Mouse (Mus musculus) midbrain, embryonic 16.5 days (tissue): ENCODE data around the gene Ahcyl2. TPM values are rescaled to one million over a fixed set of nuclear protein-coding genes. Genes with fewer than 3 reads are reported as not detected.

ENCODE experiments used
- ATAC-seq: fragments of 200-750 bp; cut with Nextera tagmentation; 2 replicates; pipeline ENCODE4 v1.8.0; 2017; ENCODE audit warnings: moderate TSS enrichment
- H3K27ac ChIP-seq: fragments of 300-500 bp; sonication (generic); 2 replicates; pipeline ENCODE4 v1.5.1; 2014; ENCODE audit warnings: mild to moderate bottlenecking, low read length, mixed read lengths
- H3K27me3 ChIP-seq: fragments of 300-500 bp; sonication (generic); 2 replicates; pipeline ENCODE4 v1.6.1; 2014; ENCODE audit warnings: low read depth, low read length, mixed read lengths; ENCODE audit not compliant: control insufficient read depth, insufficient read depth
- H3K36me3 ChIP-seq: fragments of 300-500 bp; sonication (generic); 2 replicates; pipeline ENCODE4 v1.6.1; 2014; ENCODE audit warnings: mild to moderate bottlenecking, low read length, moderate library complexity, mixed read lengths; ENCODE audit not compliant: control insufficient read depth, insufficient read depth
- H3K4me1 ChIP-seq: fragments of 300-500 bp; sonication (generic); 2 replicates; pipeline ENCODE4 v1.6.1; 2014; ENCODE audit warnings: mild to moderate bottlenecking, low read length, mixed read lengths; ENCODE audit not compliant: control insufficient read depth, insufficient read depth
- H3K4me2 ChIP-seq: fragments of 300-500 bp; sonication (generic); 2 replicates; pipeline ENCODE4 v1.6.1; 2014; ENCODE audit warnings: mild to moderate bottlenecking, low read length, mixed read lengths
- H3K4me3 ChIP-seq: fragments of 300-500 bp; sonication (generic); 2 replicates; pipeline ENCODE4 v1.5.1; 2014; ENCODE audit warnings: low read depth, mild to moderate bottlenecking, low read length, moderate library complexity, mixed read lengths
- H3K9ac ChIP-seq: fragments of 300-500 bp; sonication (generic); 2 replicates; pipeline ENCODE4 v1.6.1; 2014; ENCODE audit warnings: low read depth, low read length, mixed read lengths
- H3K9me3 ChIP-seq: fragments of 300-500 bp; sonication (generic); replicated peaks from 2 replicates; pipeline ENCODE4 v1.6.1; 2014; ENCODE audit warnings: mild to moderate bottlenecking, low read length, mixed read lengths; ENCODE audit not compliant: control insufficient read depth, poor library complexity, severe bottlenecking
- WGBS: fragments of 180-500 bp; shearing (Covaris S2); extraction: QIAGEN DNeasy Blood & Tissue Kit; methylation state at CpG from one replicate; pipeline ENCODE4 v1.1.7; 2014; 5-methylcytosine and 5-hydroxymethylcytosine counted together
- polyA plus RNA-seq: library from polyadenylated mRNA; unstranded; fragments of >200 nt; fragmentation: Nextera tagmentation; extraction: Ambion mirVana; gene quantifications from 2 replicates; pipeline ENCODE4 v1.2.1, GENCODE M21; 2015

The Ahcyl2 gene
- polyA plus RNA-seq, 1 experiment from 2014 or later, result 17.6 TPM

- WGBS, result 84% methylated on average over 1 of the region's 1 CpGs
- no peak overlapping the region for H3K4me2 ChIP-seq
- H3K36me3 ChIP-seq, result no peaks in the 10 kb centered on the region
- H3K27ac ChIP-seq, result no peak overlapping the region
- no peak overlapping the region for H3K9ac ChIP-seq
- ATAC-seq, result no peak
- H3K27me3 ChIP-seq, result no peaks in the 10 kb centered on the region
- no peaks in the 10 kb centered on the region for H3K9me3 ChIP-seq
- peaks cover 3% of the 10 kb centered on the region; the same call in 1 of the 2 replicates for H3K4me1 ChIP-seq
- no peak overlapping the region for H3K4me3 ChIP-seq
These were observed 82.3 kb downstream of the Ahcyl2 start for GRCm38 (mm10) chr6:29850096-29850495.

- H3K27me3 ChIP-seq, result no peaks in the 10 kb centered on the region
- no peak overlapping the region for H3K27ac ChIP-seq
- H3K4me3 ChIP-seq, result no peak overlapping the region
- 61% methylated on average over 2 of the region's 2 CpGs for WGBS
- no peaks in the 10 kb centered on the region for H3K36me3 ChIP-seq
- H3K9ac ChIP-seq, result no peak overlapping the region
- no peaks in the 10 kb centered on the region for H3K9me3 ChIP-seq
- no peak overlapping the region for H3K4me2 ChIP-seq
- peaks cover 3% of the 10 kb centered on the region; the same call in 1 of the 2 replicates for H3K4me1 ChIP-seq
- no peak for ATAC-seq
These were observed 82.9 kb downstream of the Ahcyl2 start for GRCm38 (mm10) chr6:29850747-29851146.

- no peak overlapping the region for H3K27ac ChIP-seq
- WGBS, result 80% methylated on average over 3 of the region's 3 CpGs
These were observed 84.1 kb downstream of the Ahcyl2 start for GRCm38 (mm10) chr6:29851873-29852272.

GRCm38 (mm10) chr6:29853213-29853899 is 85.5 kb downstream of the Ahcyl2 start:
- ATAC-seq, result peak; percentile 83
- H3K4me2 ChIP-seq, result no peak overlapping the region

More at GRCm38 (mm10) chr6:29851873-29852272, 84.1 kb downstream of the Ahcyl2 start:
- Histone ChIP-seq H3K4me3 (no peak overlapping the region), H3K4me2 (no peak overlapping the region), H3K9ac (no peak overlapping the region), H3K36me3 (no peaks in the 10 kb centered on the region), H3K4me1 (peaks cover 3% of the 10 kb centered on the region; the same call in 1 of the 2 replicates), H3K9me3 (no peaks in the 10 kb centered on the region), H3K27me3 (no peaks in the 10 kb centered on the region)
- ATAC-seq, result no peak

GRCm38 (mm10) chr6:29853900-29854390 is 86.1 kb downstream of the Ahcyl2 start:
- Histone ChIP-seq H3K4me3 (no peak overlapping the region), H3K9ac (no peak overlapping the region), H3K9me3 (no peaks in the 10 kb centered on the region), H3K4me1 (peaks cover 3% of the 10 kb centered on the region; the same call in 1 of the 2 replicates), H3K36me3 (no peaks in the 10 kb centered on the region), H3K27me3 (no peaks in the 10 kb centered on the region), H3K4me2 (no peak overlapping the region), H3K27ac (no peak overlapping the region)
- ATAC-seq, result no peak
- 90% methylated on average over 6 of the region's 6 CpGs for WGBS

More at GRCm38 (mm10) chr6:29853213-29853899, 85.5 kb downstream of the Ahcyl2 start:
- Histone ChIP-seq H3K27ac (peak overlapping the region; percentile 55; the same call in 1 of the 2 replicates), H3K27me3 (no peaks in the 10 kb centered on the region), H3K4me3 (no peak overlapping the region), H3K4me1 (peaks cover 3% of the 10 kb centered on the region; the same call in 1 of the 2 replicates), H3K36me3 (no peaks in the 10 kb centered on the region), H3K9me3 (no peaks in the 10 kb centered on the region), H3K9ac (peak overlapping the region; percentile 52; the same call in 1 of the 2 replicates)
- WGBS, result 39% methylated on average over 12 of the region's 12 CpGs

GRCm38 (mm10) chr6:29858619-29859018 is 90.8 kb downstream of the Ahcyl2 start:
- Histone ChIP-seq H3K4me1 (no peaks in the 10 kb centered on the region), H3K9me3 (no peaks in the 10 kb centered on the region), H3K27ac (no peak overlapping the region), H3K36me3 (no peaks in the 10 kb centered on the region), H3K4me2 (no peak overlapping the region), H3K27me3 (no peaks in the 10 kb centered on the region), H3K4me3 (no peak overlapping the region), H3K9ac (no peak overlapping the region)
- WGBS, result 80% methylated on average over 6 of the region's 6 CpGs
- ATAC-seq, result no peak

- no peak overlapping the region for H3K9ac ChIP-seq
- H3K4me2 ChIP-seq, result no peak overlapping the region
- no peaks in the 10 kb centered on the region for H3K36me3 ChIP-seq
- no peak overlapping the region for H3K27ac ChIP-seq
- ATAC-seq, result no peak
- no peak overlapping the region for H3K4me3 ChIP-seq
- no peaks in the 10 kb centered on the region for H3K4me1 ChIP-seq
- H3K27me3 ChIP-seq, result no peaks in the 10 kb centered on the region
- 57% methylated on average over 4 of the region's 4 CpGs for whole genome bisulfite sequencing
- no peaks in the 10 kb centered on the region for H3K9me3 ChIP-seq
These were observed 91.5 kb downstream of the Ahcyl2 start for GRCm38 (mm10) chr6:29859344-29859743.

GRCm38 (mm10) chr6:29860238-29860637 is 92.4 kb downstream of the Ahcyl2 start:
- 86% methylated on average over 3 of the region's 3 CpGs for WGBS
- Histone ChIP-seq H3K27me3 (no peaks in the 10 kb centered on the region), H3K36me3 (no peaks in the 10 kb centered on the region), H3K27ac (no peak overlapping the region), H3K9ac (no peak overlapping the region), H3K9me3 (no peaks in the 10 kb centered on the region), H3K4me1 (no peaks in the 10 kb centered on the region), H3K4me2 (no peak overlapping the region), H3K4me3 (no peak overlapping the region)
- ATAC-seq, result no peak

- Histone ChIP-seq H3K4me2 (no peak overlapping the region), H3K4me3 (no peak overlapping the region), H3K9me3 (no peaks in the 10 kb centered on the region), H3K36me3 (no peaks in the 10 kb centered on the region), H3K9ac (no peak overlapping the region), H3K27me3 (no peaks in the 10 kb centered on the region), H3K27ac (no peak overlapping the region), H3K4me1 (no peaks in the 10 kb centered on the region)
- 95% methylated on average over 2 of the region's 2 CpGs for WGBS
- ATAC-seq, result no peak
These were observed 97.1 kb downstream of the Ahcyl2 start for GRCm38 (mm10) chr6:29864926-29865325.
